Mouse (Mus musculus) lung, embryonic 16.5 days (tissue): ENCODE data around the gene Dusp8. TPM values are rescaled to one million over a fixed set of nuclear protein-coding genes. Genes with fewer than 3 reads are reported as not detected.
A peak's percentile ranks its signal among the peaks of the same experiment; 100 is the strongest.

ENCODE experiments used
- ATAC-seq: fragments of 200-750 bp; cut with Nextera tagmentation; 2 replicates; pipeline ENCODE4 v1.8.0; 2017; ENCODE audit warnings: low read depth, mild to moderate bottlenecking, moderate library complexity
- H3K27ac ChIP-seq: fragments of 300-500 bp; sonication (generic); 2 replicates; pipeline ENCODE4 v1.5.1; 2014; ENCODE audit warnings: mild to moderate bottlenecking, control low read depth, low read length
- H3K27me3 ChIP-seq: fragments of 300-500 bp; sonication (generic); 2 replicates; pipeline ENCODE4 v1.6.1; 2014; ENCODE audit warnings: low read depth, low read length, mixed read lengths; ENCODE audit not compliant: control insufficient read depth, insufficient read depth
- H3K36me3 ChIP-seq: fragments of 300-500 bp; sonication (generic); 2 replicates; pipeline ENCODE4 v1.6.1; 2014; ENCODE audit warnings: low read length; ENCODE audit not compliant: control insufficient read depth, insufficient read depth
- H3K4me1 ChIP-seq: fragments of 300-500 bp; sonication (generic); replicated peaks from 2 replicates; pipeline ENCODE4 v1.6.1; 2014; ENCODE audit warnings: low read length, mixed read lengths; ENCODE audit not compliant: control insufficient read depth, insufficient read depth
- H3K4me2 ChIP-seq: fragments of 300-500 bp; sonication (generic); 2 replicates; pipeline ENCODE4 v1.6.1; 2014; ENCODE audit warnings: low read depth, low read length, control low read depth
- H3K4me3 ChIP-seq: fragments of 300-500 bp; sonication (generic); 2 replicates; pipeline ENCODE4 v1.5.1; 2014; ENCODE audit warnings: mild to moderate bottlenecking, low read length, control low read depth
- H3K9ac ChIP-seq: fragments of 300-500 bp; sonication (generic); 2 replicates; pipeline ENCODE4 v1.6.1; 2014; ENCODE audit warnings: low read length, control low read depth
- H3K9me3 ChIP-seq: fragments of 300-500 bp; sonication (generic); 2 replicates; pipeline ENCODE4 v1.6.1; 2016; ENCODE audit warnings: low read length; ENCODE audit not compliant: control insufficient read depth
- WGBS: fragments of 180-500 bp; shearing (Covaris S2); extraction: QIAGEN DNeasy Blood & Tissue Kit; methylation state at CpG from one replicate; pipeline ENCODE4 v1.1.7; 2014; 5-methylcytosine and 5-hydroxymethylcytosine counted together
- polyA plus RNA-seq: library from polyadenylated mRNA; unstranded; fragments of >200 nt; fragmentation: Nextera tagmentation; extraction: Ambion mirVana; gene quantifications from 2 replicates; pipeline ENCODE4 v1.2.1, GENCODE M21; 2015

Gene Dusp8
- polyA plus RNA-seq, 1 experiment from 2014 or later: 2.1 TPM

- H3K4me2 ChIP-seq: no peak overlapping the region
- no peak overlapping the region for H3K4me3 ChIP-seq
- no peak overlapping the region for H3K9ac ChIP-seq
- no peak overlapping the region for H3K27ac ChIP-seq
- H3K27me3 ChIP-seq: no peaks in the 10 kb centered on the region
- H3K9me3 ChIP-seq: no peaks in the 10 kb centered on the region
- H3K4me1 ChIP-seq: no peaks in the 10 kb centered on the region
- WGBS: 43% methylated on average over 5 of the region's 5 CpGs
- ATAC-seq: no peak
- H3K36me3 ChIP-seq: no peaks in the 10 kb centered on the region
Measured at GRCm38 (mm10) chr7:142104747-142105146, 9.1 kb upstream of the Dusp8 start.

DNA sequence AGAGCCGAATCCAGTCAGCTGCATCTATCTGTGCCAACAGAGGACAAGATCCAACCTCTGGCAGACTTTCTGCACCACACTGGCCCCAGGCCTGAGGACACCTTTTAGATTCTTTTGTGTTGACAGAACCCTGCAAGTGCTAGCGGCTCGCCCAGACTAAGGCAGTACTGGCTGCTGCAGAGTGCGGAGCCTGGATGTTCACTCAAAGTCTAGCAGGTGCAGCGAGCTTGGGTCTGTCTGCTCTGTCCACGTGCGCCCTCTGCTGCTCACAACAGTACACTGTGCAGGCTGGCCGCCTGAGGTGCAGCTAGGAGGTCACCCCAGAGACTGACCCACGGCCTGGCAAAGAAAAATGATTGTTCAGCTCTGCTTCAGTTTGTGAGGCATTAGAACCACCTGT is 2.1 kb upstream of the Dusp8 start:
- no peak overlapping the region for H3K9ac ChIP-seq

GRCm38 (mm10) chr7:142096701-142097100 is 1.1 kb upstream of the Dusp8 start:
- H3K4me1 ChIP-seq: peaks cover 2% of the 10 kb centered on the region; the same call in 1 of the 2 replicates
- H3K9me3 ChIP-seq: no peaks in the 10 kb centered on the region
- no peak for ATAC-seq
- no peaks in the 10 kb centered on the region for H3K36me3 ChIP-seq
- H3K27me3 ChIP-seq: peaks cover 50% of the 10 kb centered on the region
- 59% methylated on average over 4 of the region's 4 CpGs for WGBS
- no peak overlapping the region for H3K4me2 ChIP-seq
- H3K9ac ChIP-seq: no peak overlapping the region
- no peak overlapping the region for H3K4me3 ChIP-seq
- H3K27ac ChIP-seq: no peak overlapping the region

More for the DNA sequence above, 2.1 kb upstream of the Dusp8 start:
- Histone ChIP-seq H3K27ac (no peak overlapping the region), H3K9me3 (no peaks in the 10 kb centered on the region), H3K4me3 (no peak overlapping the region), H3K4me2 (no peak overlapping the region), H3K27me3 (peaks cover 48% of the 10 kb centered on the region), H3K36me3 (no peaks in the 10 kb centered on the region), H3K4me1 (peaks cover 2% of the 10 kb centered on the region; the same call in 1 of the 2 replicates)
- peak; percentile 56; the same call in 1 of the 2 replicates for ATAC-seq
- 8% methylated on average over 9 of the region's 9 CpGs for WGBS

GRCm38 (mm10) chr7:142094301-142095143 is 1.1 kb downstream of the Dusp8 start:
- under 1% methylated on average over 82 of the region's 89 CpGs for WGBS
- ATAC-seq: peak; percentile 51
- H3K36me3 ChIP-seq: no peaks in the 10 kb centered on the region
- H3K9ac ChIP-seq: peak overlapping the region; percentile 78
- peak overlapping the region; percentile 98 for H3K4me2 ChIP-seq
- H3K4me3 ChIP-seq: peak overlapping the region; percentile 72
- peaks cover 54% of the 10 kb centered on the region for H3K27me3 ChIP-seq
- H3K27ac ChIP-seq: 0 out of 2 replicates have a peak overlapping the region, but pooled peaks have one; percentile 10
- H3K4me1 ChIP-seq: peaks cover 2% of the 10 kb centered on the region; the same call in 1 of the 2 replicates
- no peaks in the 10 kb centered on the region for H3K9me3 ChIP-seq

DNA sequence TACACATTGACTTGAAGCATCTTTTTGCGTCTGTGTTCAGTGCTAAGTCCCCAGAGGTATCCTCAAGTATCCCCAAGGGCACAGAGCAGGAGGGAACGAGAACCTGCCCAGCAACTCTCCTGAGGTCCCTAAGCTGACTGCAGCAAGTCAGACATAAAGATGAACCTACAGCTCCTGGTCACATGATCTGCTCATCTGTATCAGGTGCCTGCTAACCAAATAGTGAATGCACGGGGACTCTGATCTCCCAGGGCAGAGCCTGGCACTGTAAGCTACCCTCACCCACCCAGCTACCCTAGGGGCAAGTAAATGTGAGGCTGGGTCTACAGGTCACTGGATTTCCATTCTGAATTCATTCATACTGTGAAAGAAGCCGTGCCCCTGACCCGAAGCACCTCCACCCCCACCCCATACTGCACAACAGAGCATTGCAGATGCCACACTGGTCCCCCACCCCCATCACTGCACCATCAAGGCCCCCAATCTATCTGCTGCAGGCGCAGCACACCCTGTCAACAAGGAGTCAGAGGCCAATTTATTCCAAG is 1.9 kb downstream of the Dusp8 start:
- Histone ChIP-seq H3K36me3 (no peaks in the 10 kb centered on the region), H3K9ac (no peak overlapping the region), H3K4me1 (peaks cover 2% of the 10 kb centered on the region; the same call in 1 of the 2 replicates), H3K27ac (no peak overlapping the region), H3K27me3 (peaks cover 56% of the 10 kb centered on the region), H3K9me3 (no peaks in the 10 kb centered on the region), H3K4me3 (peak overlapping the region; percentile 72), H3K4me2 (peak overlapping the region; percentile 98)
- WGBS: 31% methylated on average over 6 of the region's 6 CpGs
- no peak for ATAC-seq

GRCm38 (mm10) chr7:142092991-142093390 is 2.7 kb downstream of the Dusp8 start:
- no peak overlapping the region for H3K4me3 ChIP-seq
- no peak overlapping the region for H3K9ac ChIP-seq

GRCm38 (mm10) chr7:142091848-142092247 is 3.8 kb downstream of the Dusp8 start:
- Histone ChIP-seq H3K36me3 (no peaks in the 10 kb centered on the region), H3K4me2 (no peak overlapping the region), H3K9me3 (no peaks in the 10 kb centered on the region), H3K27me3 (peaks cover 49% of the 10 kb centered on the region), H3K9ac (no peak overlapping the region), H3K4me1 (peaks cover 2% of the 10 kb centered on the region; the same call in 1 of the 2 replicates), H3K4me3 (no peak overlapping the region), H3K27ac (no peak overlapping the region)
- ATAC-seq: no peak
- WGBS: 8% methylated on average over 4 of the region's 4 CpGs

More at GRCm38 (mm10) chr7:142092991-142093390, 2.7 kb downstream of the Dusp8 start:
- ATAC-seq: no peak
- 65% methylated on average over 1 of the region's 1 CpGs for WGBS
- H3K4me2 ChIP-seq: no peak overlapping the region
- H3K27me3 ChIP-seq: peaks cover 57% of the 10 kb centered on the region
- no peaks in the 10 kb centered on the region for H3K9me3 ChIP-seq
- H3K4me1 ChIP-seq: peaks cover 2% of the 10 kb centered on the region; the same call in 1 of the 2 replicates
- no peaks in the 10 kb centered on the region for H3K36me3 ChIP-seq
- no peak overlapping the region for H3K27ac ChIP-seq

GRCm38 (mm10) chr7:142089648-142090447 is 5.8 kb downstream of the Dusp8 start:
- H3K27ac ChIP-seq: no peak overlapping the region
- no peak for ATAC-seq
- no peak overlapping the region for H3K9ac ChIP-seq
- H3K4me2 ChIP-seq: no peak overlapping the region
- H3K4me3 ChIP-seq: no peak overlapping the region
- peaks cover 7% of the 10 kb centered on the region; the same call in 1 of the 2 replicates for H3K4me1 ChIP-seq
- no peaks in the 10 kb centered on the region for H3K36me3 ChIP-seq
- H3K27me3 ChIP-seq: peaks cover 29% of the 10 kb centered on the region
- 42% methylated on average over 17 of the region's 17 CpGs for WGBS
- no peaks in the 10 kb centered on the region for H3K9me3 ChIP-seq

GRCm38 (mm10) chr7:142088886-142089285 is 6.8 kb downstream of the Dusp8 start:
- Histone ChIP-seq H3K4me3 (no peak overlapping the region), H3K36me3 (no peaks in the 10 kb centered on the region), H3K9me3 (no peaks in the 10 kb centered on the region), H3K9ac (no peak overlapping the region), H3K4me2 (no peak overlapping the region), H3K27ac (no peak overlapping the region), H3K27me3 (peaks cover 20% of the 10 kb centered on the region), H3K4me1 (peaks cover 15% of the 10 kb centered on the region)
- peak; percentile 45; the same call in 1 of the 2 replicates for ATAC-seq
- 8% methylated on average over 5 of the region's 5 CpGs for WGBS
